Mouse (Mus musculus) ovary, postnatal 10 days (tissue): Measurements from ENCODE around the gene Smagp.
"Not testable (repeated sequence)": the region's sequence is repeated elsewhere in the genome, so short reads cannot be mapped to it uniquely, and the experiment has no call there.

ENCODE experiments used
- DNase-seq: peaks from one replicate; pipeline ENCODE4 v3.0.0; 2022; ENCODE audit warnings: low spot score

Gene Smagp

GRCm38 (mm10) chr15:100627287-100627686 is 9.5 kb downstream of the Smagp start:
- DNase-seq = no peak

GRCm38 (mm10) chr15:100624435-100624834 is 12.3 kb downstream of the Smagp start:
- DNase-seq = no peak

- DNase-seq = no peak
These were observed 13.0 kb downstream of the Smagp start for GRCm38 (mm10) chr15:100623754-100624153.

- DNase-seq = no peak
These were observed 14.6 kb downstream of the Smagp start for GRCm38 (mm10) chr15:100622164-100622563.

- not testable (repeated sequence) for DNase-seq
These were observed 15.1 kb downstream of the Smagp start for GRCm38 (mm10) chr15:100621671-100622070.

- no peak for DNase-seq
These were observed 17.5 kb downstream of the Smagp start for GRCm38 (mm10) chr15:100619200-100619599.

GRCm38 (mm10) chr15:100616221-100616620 is 20.5 kb downstream of the Smagp start:
- no peak for DNase-seq

- DNase-seq = peak; percentile 81
These were observed 20.9 kb downstream of the Smagp start for GRCm38 (mm10) chr15:100615825-100616220.

- peak; percentile 94 for DNase-seq
These were observed 21.5 kb downstream of the Smagp start, which contains the start of gene Dazap2 for GRCm38 (mm10) chr15:100614996-100615824. TSS of gene Dazap2 (plus strand) at chr15:100615349.

GRCm38 (mm10) chr15:100614218-100614995 is 22.3 kb downstream of the Smagp start:
- no peak for DNase-seq

- peak; percentile 63 for DNase-seq
These were observed 23.2 kb downstream of the Smagp start for GRCm38 (mm10) chr15:100613584-100613983.

GRCm38 (mm10) chr15:100612432-100612831 is 24.3 kb downstream of the Smagp start:
- DNase-seq = no peak

GRCm38 (mm10) chr15:100611951-100612350 is 24.8 kb downstream of the Smagp start:
- DNase-seq = no peak

- DNase-seq = not testable (repeated sequence)
These were observed 30.1 kb downstream of the Smagp start for GRCm38 (mm10) chr15:100606677-100607076.

- no peak for DNase-seq
These were observed 35.1 kb downstream of the Smagp start for GRCm38 (mm10) chr15:100601669-100602068.

- no peak for DNase-seq
These were observed 36.0 kb downstream of the Smagp start for GRCm38 (mm10) chr15:100600696-100601272.

GRCm38 (mm10) chr15:100600047-100600695 is 36.6 kb downstream of the Smagp start:
- DNase-seq = peak; percentile 42

- DNase-seq = peak; percentile 39
These were observed 37.3 kb downstream of the Smagp start, which contains the start of gene Pou6f1 for GRCm38 (mm10) chr15:100599276-100600046. TSS of gene Pou6f1 (minus strand) at chr15:100599984.

GRCm38 (mm10) chr15:100598883-100599275 is 37.9 kb downstream of the Smagp start:
- DNase-seq = no peak

- DNase-seq = no peak
These were observed 38.4 kb downstream of the Smagp start for GRCm38 (mm10) chr15:100598287-100598882.

GRCm38 (mm10) chr15:100592817-100593216 is 43.9 kb downstream of the Smagp start:
- no peak for DNase-seq
